Mouse (Mus musculus): ENCODE measurements at regions not wholly inside any gene's neighbourhood (a gene's known extent, or its start where the extent isn't known, plus 50 kb on each side); places are given as distances from the start of the nearest gene placed in this dataset.
A peak's percentile ranks its signal among the peaks of the same experiment; 100 is the strongest.

- DNase-seq: peak; percentile 66
These were observed 147.6 kb upstream of the Kcnab2 start for GRCm38 (mm10) chr4:152625032-152626003.

- DNase-seq: no peak
These were observed 144.5 kb upstream of the Kcnab2 start for GRCm38 (mm10) chr4:152622022-152622777.

GRCm38 (mm10) chr4:152617636-152618035 lies 140.0 kb upstream of the Kcnab2 start:
- DNase-seq: no peak

- no peak for DNase-seq
These were observed 137.5 kb upstream of the Kcnab2 start for GRCm38 (mm10) chr4:152615155-152615554.

- no peak for DNase-seq
These were observed 136.9 kb upstream of the Kcnab2 start for GRCm38 (mm10) chr4:152614356-152615100.

Small RNA genes in the stretch of these regions (microRNA-seq; reads per million reads assigned to microRNA genes)
- 0 reads per million in 2 experiments for gene Gm25779
